Mouse (Mus musculus) erythroblast, embryonic 14.5 days (primary cell): ENCODE measurements around the gene 3425401B19Rik. TPM values are rescaled to one million over a fixed set of nuclear protein-coding genes. Genes with fewer than 3 reads are reported as not detected.

ENCODE experiments used
- H3K27me3 ChIP-seq: 2 replicates; pipeline ENCODE4 v1.6.1; 2012; ENCODE audit warnings: inconsistent platforms; ENCODE audit not compliant: control insufficient read depth
- H3K36me3 ChIP-seq: 2 replicates; pipeline ENCODE4 v1.6.1; 2012; ENCODE audit warnings: mild to moderate bottlenecking, inconsistent platforms; ENCODE audit not compliant: control insufficient read depth
- H3K4me1 ChIP-seq: 2 replicates; pipeline ENCODE4 v1.6.1; 2012; ENCODE audit warnings: inconsistent platforms; ENCODE audit not compliant: control insufficient read depth
- H3K4me3 ChIP-seq: replicated peaks from 2 replicates; pipeline ENCODE3; 2012; ENCODE audit warnings: moderate library complexity, mild to moderate bottlenecking, inconsistent platforms
- H3K9me3 ChIP-seq: 2 replicates; pipeline ENCODE4 v1.6.1; 2012; ENCODE audit warnings: low read length, inconsistent platforms, mixed read lengths; ENCODE audit not compliant: control insufficient read depth
- GATA1 ChIP-seq: IDR thresholded peaks from 2 replicates; pipeline ENCODE4 v1.6.1; 2012; ENCODE audit warnings: low read length, inconsistent platforms, mixed read lengths
- TAL1 ChIP-seq: IDR thresholded peaks from 3 replicates; pipeline ENCODE4 v1.6.1; 2012; ENCODE audit warnings: low read length, inconsistent platforms, mixed read lengths
- polyA plus RNA-seq: library from polyadenylated mRNA; stranded (reverse); fragments of >175 nt; gene quantifications from 2 replicates; pipeline ENCODE4 v1.2.3, GENCODE M21; 2012

Gene 3425401B19Rik
- polyA plus RNA-seq, 1 experiment: not detected

DNA sequence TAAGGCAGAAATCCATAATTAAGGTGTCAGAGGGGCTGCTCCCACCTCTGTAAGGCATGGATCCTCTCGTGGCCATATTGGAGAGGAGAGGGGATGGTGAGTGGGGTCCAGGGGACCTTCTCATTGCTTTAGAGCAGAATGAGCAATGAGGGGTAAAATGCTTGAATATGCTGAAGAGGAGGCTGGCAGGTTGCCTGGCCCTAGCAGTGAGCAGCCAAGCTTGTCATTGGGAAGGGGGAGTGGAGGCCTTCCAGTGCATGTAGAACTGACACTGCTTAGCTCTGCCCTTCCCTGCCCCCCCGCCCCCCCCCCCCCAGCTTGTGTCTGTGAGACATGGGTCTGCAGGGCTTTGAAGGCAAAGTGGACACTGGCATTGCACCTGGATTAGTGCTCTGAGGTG lies 57.8 kb downstream of the 3425401B19Rik start:
- H3K36me3 ChIP-seq: no peaks in the 10 kb centered on the region
- H3K4me1 ChIP-seq: no peaks in the 10 kb centered on the region
- no peaks in the 10 kb centered on the region for H3K27me3 ChIP-seq
- TF ChIP-seq TAL1: no peak
- no peak for TF ChIP-seq GATA1
- H3K9me3 ChIP-seq: no peaks in the 10 kb centered on the region
- no peak overlapping the region for H3K4me3 ChIP-seq

- no peak overlapping the region for H3K4me3 ChIP-seq
- no peak for TF ChIP-seq TAL1
- no peaks in the 10 kb centered on the region for H3K36me3 ChIP-seq
- H3K4me1 ChIP-seq: no peaks in the 10 kb centered on the region
- no peaks in the 10 kb centered on the region for H3K27me3 ChIP-seq
- no peaks in the 10 kb centered on the region for H3K9me3 ChIP-seq
These were observed 60.3 kb downstream of the 3425401B19Rik start for GRCm38 (mm10) chr14:32624811-32625210.

DNA sequence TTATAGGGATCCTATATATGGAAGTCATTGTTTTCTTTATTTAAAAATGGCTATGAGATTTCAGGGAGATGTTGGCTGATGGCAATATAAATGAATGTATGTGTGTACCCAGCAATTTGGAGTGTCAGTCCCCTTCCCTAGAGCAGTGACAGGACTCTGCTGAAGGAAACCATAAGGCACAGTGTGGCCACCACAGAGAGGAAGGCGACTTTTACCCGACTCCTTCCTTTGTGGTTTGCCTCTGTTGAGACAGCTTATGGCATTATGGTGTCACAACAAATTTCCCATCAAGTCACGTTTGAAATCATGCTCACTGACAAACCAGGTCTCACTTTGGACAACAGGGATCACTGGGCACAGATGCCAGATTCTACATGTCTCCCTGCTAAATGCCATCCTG lies 60.8 kb downstream of the 3425401B19Rik start:
- Histone ChIP-seq H3K4me1 (no peaks in the 10 kb centered on the region), H3K9me3 (no peaks in the 10 kb centered on the region), H3K27me3 (no peaks in the 10 kb centered on the region), H3K4me3 (no peak overlapping the region), H3K36me3 (no peaks in the 10 kb centered on the region)
- no peak for TF ChIP-seq GATA1
- TF ChIP-seq TAL1: no peak

GRCm38 (mm10) chr14:32617253-32617652 lies 67.8 kb downstream of the 3425401B19Rik start:
- Histone ChIP-seq H3K4me1 (no peaks in the 10 kb centered on the region), H3K4me3 (no peak overlapping the region), H3K27me3 (no peaks in the 10 kb centered on the region), H3K9me3 (no peaks in the 10 kb centered on the region), H3K36me3 (no peaks in the 10 kb centered on the region)
- TF ChIP-seq GATA1 (no peak), TAL1 (no peak)

DNA sequence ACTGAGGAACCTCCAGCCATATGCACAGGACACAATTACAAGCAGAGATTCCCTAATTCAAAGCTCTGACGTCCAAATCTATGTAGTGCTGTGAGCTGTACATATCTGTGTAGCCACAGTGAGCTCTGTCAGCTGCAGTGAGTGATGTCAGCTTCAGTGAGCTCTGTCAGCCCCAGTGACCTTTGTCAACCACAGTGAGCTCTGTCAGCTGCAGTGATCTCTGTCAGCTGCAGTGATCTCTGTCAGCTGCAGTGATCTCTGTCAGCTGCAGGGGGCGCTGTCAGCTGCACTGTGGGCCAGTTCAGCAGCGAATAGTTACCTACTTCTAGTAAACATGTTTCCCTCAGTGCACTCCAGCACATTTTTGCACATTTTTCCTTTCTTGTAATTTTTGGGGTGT lies 75.7 kb downstream of the 3425401B19Rik start:
- H3K27me3 ChIP-seq: no peaks in the 10 kb centered on the region
- no peak overlapping the region for H3K4me3 ChIP-seq
- TF ChIP-seq GATA1: no peak
- no peak for TF ChIP-seq TAL1
- H3K36me3 ChIP-seq: no peaks in the 10 kb centered on the region
- no peaks in the 10 kb centered on the region for H3K9me3 ChIP-seq
- H3K4me1 ChIP-seq: no peaks in the 10 kb centered on the region

Other genes starting within 250 kb of the 3425401B19Rik start
- 0.04 TPM in 1 of 2 replicates, not detected in the other for gene Slc18a3, start 220.4 kb downstream of the 3425401B19Rik start, polyA plus RNA-seq
- not detected in 2 replicates for gene Chat, start 219.3 kb downstream of the 3425401B19Rik start, polyA plus RNA-seq
- gene Ercc6, start 171.8 kb downstream of the 3425401B19Rik start, polyA plus RNA-seq: 0.06 and 0.13 TPM in 2 replicates
- gene Prrxl1, start 85.9 kb downstream of the 3425401B19Rik start, polyA plus RNA-seq: not detected in 2 replicates
- gene Tmem273, start 100.7 kb upstream of the 3425401B19Rik start, polyA plus RNA-seq: not detected in 2 replicates
- gene Fam170b, start 148.7 kb upstream of the 3425401B19Rik start, polyA plus RNA-seq: not detected in 2 replicates
- gene Vstm4, start 171.5 kb upstream of the 3425401B19Rik start, polyA plus RNA-seq: not detected in 2 replicates